Mouse (Mus musculus) CD4-positive, CD25-positive, alpha-beta regulatory T cell, adult 9 weeks (primary cell): Measurements from ENCODE around the gene Rhox10. TPM values are rescaled to one million over a fixed set of nuclear protein-coding genes. Genes with fewer than 3 reads are reported as not detected.

Experiments
- polyA plus RNA-seq: library from polyadenylated mRNA; unstranded; fragments of 100-300 nt; shearing (Covaris generic); gene quantifications from one replicate; pipeline ENCODE4 v1.2.1, GENCODE M21; 2017

The Rhox10 gene
- polyA plus RNA-seq = not detected

DNA sequence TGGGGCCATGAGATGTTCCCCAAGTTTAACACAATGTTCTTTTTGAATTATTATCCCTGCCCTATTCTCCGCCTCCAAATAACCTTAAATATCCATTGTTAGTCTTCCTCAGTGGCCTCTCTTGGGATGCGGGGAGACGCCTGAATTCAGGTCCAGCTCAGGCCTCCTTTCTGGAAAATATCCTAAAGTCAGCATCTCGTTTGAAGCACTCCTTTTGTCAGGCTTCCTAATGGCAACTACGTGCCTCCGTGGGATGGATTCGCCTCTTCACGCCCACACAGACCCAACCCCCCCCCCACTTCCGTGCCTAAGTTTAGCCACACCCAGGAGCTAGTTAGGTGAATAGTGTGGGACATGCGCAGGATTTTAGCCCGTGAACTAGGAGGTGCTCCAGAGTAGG is at the start of gene Rhox10:
Rhox10 (plus strand) TSS at position 301 of the 400 bp plus-strand sequence.

DNA sequence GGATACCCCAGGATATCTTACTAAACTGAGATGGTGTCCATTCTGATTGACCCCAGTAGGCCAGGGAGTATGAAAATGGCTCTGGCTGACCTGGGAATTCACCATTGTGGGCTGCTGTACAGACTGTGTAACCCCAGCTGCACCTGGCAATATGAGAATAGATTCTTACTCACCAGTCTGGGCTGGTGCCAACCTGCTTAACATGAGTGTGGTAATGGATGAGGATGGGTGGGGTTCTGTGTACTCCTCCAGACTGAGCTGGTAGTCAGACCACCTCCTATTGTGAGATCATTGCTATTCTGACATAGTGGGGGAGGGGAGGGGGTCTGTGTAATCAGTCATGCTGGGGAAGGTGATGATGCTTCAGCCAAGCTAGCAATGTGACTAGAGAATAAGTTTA is 47.7 kb upstream of the Rhox10 start, which contains the start of gene Btg1-ps1:
Btg1-ps1 (minus strand) TSS at position 219 of the 400 bp plus-strand sequence.

DNA sequence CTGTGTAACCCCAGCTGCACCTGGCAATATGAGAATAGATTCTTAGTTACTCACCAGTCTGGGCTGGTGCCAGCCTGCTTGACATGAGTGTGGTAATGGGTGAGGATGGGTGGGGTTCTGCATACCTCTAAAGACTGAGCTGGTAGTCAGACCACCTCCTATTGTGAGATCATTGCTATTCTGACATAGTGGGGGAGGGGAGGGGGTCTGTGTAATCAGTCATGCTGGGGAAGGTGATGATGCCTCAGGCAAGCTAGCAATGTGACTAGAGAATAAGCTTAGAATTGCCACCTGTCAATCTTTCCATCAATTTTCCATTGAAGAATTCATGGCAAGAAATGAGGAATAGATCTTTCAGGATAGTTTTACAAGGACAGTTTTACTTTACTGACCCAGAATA is 23.3 kb upstream of the Rhox10 start, which contains the start of gene Btg1-ps2:
Btg1-ps2 (minus strand) TSS at position 101 of the 400 bp plus-strand sequence.

DNA sequence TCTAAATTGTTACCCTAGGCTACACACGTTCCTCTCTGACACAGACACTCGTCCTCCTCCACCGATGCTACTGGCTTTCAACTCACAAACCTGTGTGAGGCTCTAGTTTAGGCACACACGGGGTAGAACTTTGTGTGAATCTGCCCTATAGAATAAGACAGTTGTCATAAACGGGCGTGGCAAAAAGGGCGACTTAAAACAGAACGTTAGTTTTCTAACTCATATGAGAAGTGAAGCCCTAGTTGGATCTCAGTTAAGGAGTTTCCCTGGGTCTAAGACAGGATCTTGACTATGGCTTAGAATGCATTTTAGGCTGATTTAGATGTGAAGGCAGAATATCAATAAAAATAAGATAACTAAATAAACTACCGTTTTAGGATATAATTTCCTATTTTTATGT is 18.8 kb downstream of the Rhox10 start, which contains the start of gene Rhox11:
Rhox11 (minus strand) TSS at position 101 of the 400 bp plus-strand sequence.

GRCm38 (mm10) chrX:38110807-38111206 is 44.5 kb downstream of the Rhox10 start, which contains the start of gene Rhox12:
Gene Rhox12 (minus strand): TSS chrX:38110907.

DNA sequence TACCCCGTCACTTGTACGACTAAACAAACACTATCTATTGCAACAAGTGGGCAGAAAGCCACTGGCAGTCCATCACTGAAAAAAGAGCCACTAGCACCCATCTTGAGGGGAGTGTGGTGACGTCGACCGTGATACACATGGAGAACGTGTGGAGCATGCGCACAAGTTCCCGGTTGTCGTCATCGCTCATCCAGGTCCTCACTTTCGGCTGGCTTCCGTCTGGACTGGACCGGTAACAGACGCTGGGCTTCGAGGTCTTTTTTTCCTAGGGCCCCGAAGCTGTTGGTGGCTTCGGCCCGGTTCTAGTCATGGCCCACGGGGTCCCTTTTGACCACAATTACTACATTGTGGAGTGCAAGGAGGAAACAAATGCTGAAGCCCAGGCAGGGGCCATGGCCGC is 54.7 kb downstream of the Rhox10 start, which contains the start of gene Rhox13:
Rhox13 (plus strand) TSS at position 238 of the 400 bp plus-strand sequence.

Other genes starting within 250 kb of the Rhox10 start
- gene Rhox6, start 239.6 kb upstream of the Rhox10 start, polyA plus RNA-seq = not detected
- gene Rhox7a, start 234.8 kb upstream of the Rhox10 start, polyA plus RNA-seq = not detected
- gene Rhox8, start 187.5 kb upstream of the Rhox10 start, polyA plus RNA-seq = not detected
- gene Rhox7b, start 169.2 kb upstream of the Rhox10 start, polyA plus RNA-seq = not detected
- gene Rhox9, start 164.7 kb upstream of the Rhox10 start, polyA plus RNA-seq = not detected
- not detected for gene Btg1-ps1, start 47.7 kb upstream of the Rhox10 start, polyA plus RNA-seq
- gene Btg1-ps2, start 23.4 kb upstream of the Rhox10 start, polyA plus RNA-seq = not detected
- gene Rhox11, start 18.7 kb downstream of the Rhox10 start, polyA plus RNA-seq = not detected
- gene Rhox12, start 44.4 kb downstream of the Rhox10 start, polyA plus RNA-seq = not detected
- not detected for gene Rhox13, start 54.7 kb downstream of the Rhox10 start, polyA plus RNA-seq
- gene Zbtb33, start 123.3 kb downstream of the Rhox10 start, polyA plus RNA-seq = 1.3 TPM
- 1.1 TPM for gene Tmem255a, start 186.0 kb downstream of the Rhox10 start, polyA plus RNA-seq
- gene Atp1b4, start 249.7 kb downstream of the Rhox10 start, polyA plus RNA-seq = not detected